Mouse (Mus musculus) hindbrain, postnatal 0 days (tissue): ENCODE measurements around the gene Csf2rb2. TPM values are rescaled to one million over a fixed set of nuclear protein-coding genes. Genes with fewer than 3 reads are reported as not detected.
A peak's percentile ranks its signal among the peaks of the same experiment; 100 is the strongest.
"Not testable (repeated sequence)": the region's sequence is repeated elsewhere in the genome, so short reads cannot be mapped to it uniquely, and the experiment has no call there.

Experiments
- ATAC-seq: fragments of 200-750 bp; cut with Nextera tagmentation; 2 replicates; pipeline ENCODE4 v1.8.0; 2017; ENCODE audit warnings: mild to moderate bottlenecking, moderate TSS enrichment, moderate library complexity
- DNase-seq: peaks from one replicate; pipeline ENCODE4 v3.0.0-alpha.2; 2015; ENCODE audit warnings: low spot score
- H3K27ac ChIP-seq: fragments of 300-500 bp; sonication (generic); 2 replicates; pipeline ENCODE4 v1.5.1; 2014; ENCODE audit warnings: mild to moderate bottlenecking
- H3K27me3 ChIP-seq: fragments of 300-500 bp; sonication (generic); 2 replicates; pipeline ENCODE4 v1.6.1; 2014; ENCODE audit warnings: low read length, mixed read lengths; ENCODE audit not compliant: insufficient read depth
- H3K36me3 ChIP-seq: fragments of 300-500 bp; sonication (generic); 2 replicates; pipeline ENCODE4 v1.6.1; 2014; ENCODE audit warnings: low read length, mixed read lengths; ENCODE audit not compliant: insufficient read depth
- H3K4me1 ChIP-seq: fragments of 300-500 bp; sonication (generic); 2 replicates; pipeline ENCODE4 v1.6.1; 2014; ENCODE audit warnings: antibody characterized with exemption, low read length, mixed read lengths; ENCODE audit not compliant: insufficient read depth
- H3K4me2 ChIP-seq: fragments of 300-500 bp; sonication (generic); 2 replicates; pipeline ENCODE4 v1.6.1; 2014; ENCODE audit warnings: low read depth, mild to moderate bottlenecking, low read length, moderate library complexity, mixed read lengths
- H3K4me3 ChIP-seq: fragments of 300-500 bp; sonication (generic); 2 replicates; pipeline ENCODE4 v1.5.1; 2014; ENCODE audit warnings: low read length
- H3K9ac ChIP-seq: fragments of 300-500 bp; sonication (generic); replicated peaks from 2 replicates; pipeline ENCODE4 v1.6.1; 2014; ENCODE audit warnings: mild to moderate bottlenecking, low read length, moderate library complexity, mixed read lengths
- H3K9me3 ChIP-seq: fragments of 300-500 bp; sonication (generic); 2 replicates; pipeline ENCODE4 v1.6.1; 2016; ENCODE audit warnings: low read length, mixed read lengths
- CTCF ChIP-seq: IDR thresholded peaks from 2 replicates; pipeline ENCODE4 v1.5.1; 2016; ENCODE audit warnings: antibody characterized with exemption, control low read depth, low read depth
- WGBS: fragments of 180-500 bp; shearing (Covaris S2); extraction: QIAGEN DNeasy Blood & Tissue Kit; methylation state at CpG from one replicate; pipeline ENCODE4 v1.1.7; 2014; 5-methylcytosine and 5-hydroxymethylcytosine counted together
- polyA plus RNA-seq: library from polyadenylated mRNA; unstranded; fragments of >200 nt; fragmentation: Nextera tagmentation; extraction: Ambion mirVana; gene quantifications from 2 replicates; pipeline ENCODE4 v1.2.1, GENCODE M21; 2015
- total RNA-seq: library from RNA; depleted of rRNA; stranded (reverse); fragments of >200 nt; gene quantifications from 2 replicates; pipeline ENCODE4 v1.2.3, GENCODE M21; 2014; rRNA removed

Gene Csf2rb2
- total RNA-seq: 0.07 and 0.10 TPM in 2 replicates
- 0.18 and 0.21 TPM in 2 replicates for polyA plus RNA-seq

DNA sequence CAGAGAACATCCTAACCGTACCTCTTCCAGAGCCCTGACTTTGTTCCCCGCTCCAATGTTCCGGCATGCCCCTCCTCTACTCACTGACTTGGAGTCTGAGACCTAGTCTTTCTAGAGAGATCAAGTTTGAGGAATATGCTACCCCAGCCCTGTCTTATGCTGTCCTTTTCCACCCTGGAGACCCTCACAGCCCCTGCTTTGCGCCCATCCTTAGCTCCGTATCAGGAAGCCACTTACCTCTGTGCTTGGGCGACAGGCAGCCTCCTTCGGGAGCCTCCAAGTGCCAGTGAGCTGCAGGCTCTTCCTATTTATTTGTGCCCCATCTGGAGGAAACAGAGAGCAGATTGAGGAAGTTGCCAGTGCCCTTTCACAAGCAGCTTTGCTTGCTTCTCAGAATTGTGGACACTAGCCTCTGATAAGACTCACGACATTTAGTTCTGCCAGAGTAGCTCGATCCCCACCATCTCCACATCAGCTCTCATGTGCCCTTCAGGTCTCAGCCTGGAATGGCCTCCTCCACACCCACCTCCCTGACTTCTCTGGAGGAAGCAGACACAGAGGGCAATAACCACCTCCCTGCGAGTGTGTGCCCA, at the start of gene Csf2rb2:
Gene Csf2rb2, minus strand, starts transcription at position 381 of the 593 bp plus-strand sequence.
- no peak for ATAC-seq

GRCm38 (mm10) chr15:78354958-78355357, 49.4 kb upstream of the Csf2rb2 start:
- TF ChIP-seq CTCF: peak; percentile 75
- DNase-seq (peak; percentile 69), ATAC-seq (no peak)
- no peak overlapping the region for H3K4me2 ChIP-seq
- H3K4me1 ChIP-seq: no peaks in the 10 kb centered on the region
- 0% methylated on average over 1 of the region's 1 CpGs for WGBS
- H3K9me3 ChIP-seq: peaks cover 2% of the 10 kb centered on the region; the same call in 1 of the 2 replicates
- no peak overlapping the region for H3K27ac ChIP-seq
- H3K4me3 ChIP-seq: no peak overlapping the region
- no peaks in the 10 kb centered on the region for H3K36me3 ChIP-seq
- no peak overlapping the region for H3K9ac ChIP-seq
- no peaks in the 10 kb centered on the region for H3K27me3 ChIP-seq

More for the DNA sequence above, at the start of gene Csf2rb2:
- H3K27ac ChIP-seq: no peak within 1 kb of the TSS
- no peaks in the 10 kb centered on the region for H3K9me3 ChIP-seq
- no peak for DNase-seq
- H3K27me3 ChIP-seq: no peaks in the 10 kb centered on the region
- H3K9ac ChIP-seq: no peak within 1 kb of the TSS
- H3K4me3 ChIP-seq: no peak within 1 kb of the TSS
- no peak for TF ChIP-seq CTCF
- H3K4me2 ChIP-seq: no peak within 1 kb of the TSS
- 81% methylated on average over 10 of the region's 10 CpGs for WGBS
- H3K36me3 ChIP-seq: no peaks in the 10 kb centered on the region
- no peaks in the 10 kb centered on the region for H3K4me1 ChIP-seq

DNA sequence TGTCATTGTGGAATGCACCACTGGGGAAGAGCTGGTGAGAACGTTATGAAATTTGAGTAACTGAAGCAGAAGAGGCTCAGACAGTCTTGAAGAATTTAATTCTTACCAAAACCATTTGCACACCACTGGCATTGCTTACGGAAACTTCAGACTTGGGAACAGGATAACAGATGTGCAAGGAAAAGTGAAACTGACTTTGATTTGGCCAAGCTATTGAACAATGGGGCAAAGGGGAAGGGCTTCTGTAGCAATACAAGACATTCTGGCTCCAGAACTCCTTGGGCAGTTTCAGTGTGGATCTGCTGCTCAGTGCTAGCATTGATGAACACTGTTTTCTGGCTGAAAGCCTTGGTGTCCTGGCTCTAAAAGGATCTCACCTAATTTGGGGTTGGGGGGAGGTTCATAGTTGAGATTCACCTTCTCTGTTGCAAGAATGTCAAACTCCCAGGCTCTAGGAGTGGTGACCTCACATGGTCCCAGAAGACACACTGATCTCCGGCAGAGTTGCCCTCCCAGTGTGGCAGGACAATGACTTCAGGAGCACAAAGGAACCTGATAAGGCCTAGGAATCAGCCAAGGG, 46.2 kb upstream of the Csf2rb2 start:
- ATAC-seq: no peak

GRCm38 (mm10) chr15:78344567-78344966, 39.0 kb upstream of the Csf2rb2 start:
- H3K27me3 ChIP-seq: no peaks in the 10 kb centered on the region
- H3K9ac ChIP-seq: no peak overlapping the region
- H3K4me3 ChIP-seq: no peak overlapping the region
- no peak overlapping the region for H3K4me2 ChIP-seq
- H3K27ac ChIP-seq: no peak overlapping the region
- H3K9me3 ChIP-seq: no peaks in the 10 kb centered on the region
- no peaks in the 10 kb centered on the region for H3K36me3 ChIP-seq
- H3K4me1 ChIP-seq: no peaks in the 10 kb centered on the region
- WGBS: 83% methylated on average over 3 of the region's 3 CpGs
- DNase-seq (no peak), ATAC-seq (no peak)
- TF ChIP-seq CTCF: no peak

More for the DNA sequence above, 46.2 kb upstream of the Csf2rb2 start:
- Histone ChIP-seq H3K4me3 (no peak overlapping the region), H3K9me3 (no peaks in the 10 kb centered on the region), H3K9ac (no peak overlapping the region), H3K27ac (no peak overlapping the region), H3K36me3 (no peaks in the 10 kb centered on the region), H3K27me3 (no peaks in the 10 kb centered on the region), H3K4me2 (no peak overlapping the region), H3K4me1 (no peaks in the 10 kb centered on the region)
- no peak for TF ChIP-seq CTCF
- DNase-seq: no peak
- 58% methylated on average over 3 of the region's 3 CpGs for WGBS

DNA sequence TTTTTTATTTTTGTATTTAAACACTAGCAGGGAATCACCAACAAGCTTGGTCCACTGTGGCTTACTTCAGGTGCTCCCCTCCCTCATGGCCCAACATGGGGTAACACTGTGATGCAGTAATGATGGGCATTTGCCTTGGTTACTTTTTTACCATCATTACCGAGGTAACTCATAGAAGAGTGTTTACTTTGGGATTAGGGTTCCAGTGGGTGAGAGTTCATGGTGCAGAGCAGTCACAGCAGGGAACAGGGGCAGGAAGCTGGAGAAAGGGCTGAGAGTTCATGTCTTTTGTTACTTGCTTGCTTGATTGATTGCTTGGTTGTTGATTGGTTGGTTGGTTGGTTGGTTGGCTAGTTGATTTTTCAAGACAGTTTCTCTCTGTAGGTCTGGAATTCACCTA, 38.2 kb upstream of the Csf2rb2 start:
- no peak for DNase-seq
- TF ChIP-seq CTCF: no peak
- no peaks in the 10 kb centered on the region for H3K36me3 ChIP-seq
- H3K4me1 ChIP-seq: no peaks in the 10 kb centered on the region
- H3K4me2 ChIP-seq: no peak overlapping the region
- H3K9me3 ChIP-seq: no peaks in the 10 kb centered on the region
- ATAC-seq: no peak
- H3K4me3 ChIP-seq: no peak overlapping the region
- no peak overlapping the region for H3K9ac ChIP-seq
- no peak overlapping the region for H3K27ac ChIP-seq
- no peaks in the 10 kb centered on the region for H3K27me3 ChIP-seq
- 20% methylated on average over 1 of the region's 1 CpGs for WGBS

DNA sequence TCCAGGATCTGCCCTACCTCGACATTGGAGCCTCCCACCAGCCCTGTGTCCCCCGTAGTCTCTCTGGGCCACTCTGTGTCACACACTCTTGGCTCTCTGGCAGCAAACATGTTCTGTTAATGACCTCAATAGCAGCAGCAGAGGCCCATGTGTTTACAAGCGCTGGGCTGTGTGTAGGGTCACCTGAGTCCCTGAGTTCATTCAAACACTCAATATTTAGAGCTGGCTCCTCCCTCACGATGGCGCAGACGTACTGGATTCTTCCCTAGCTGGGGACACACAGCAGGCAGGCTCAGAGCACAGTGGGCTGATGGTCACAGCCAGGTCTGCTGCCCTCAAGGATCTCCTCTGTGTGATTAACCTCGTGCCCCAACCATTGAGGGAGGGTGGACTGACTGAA, 35.4 kb upstream of the Csf2rb2 start:
- not testable (repeated sequence) for H3K4me2 ChIP-seq, H3K9me3 ChIP-seq, H3K27ac ChIP-seq, H3K4me3 ChIP-seq, H3K36me3 ChIP-seq, H3K27me3 ChIP-seq, ATAC-seq, H3K9ac ChIP-seq, DNase-seq, H3K4me1 ChIP-seq
- WGBS: 64% methylated on average over 5 of the region's 7 CpGs
